Mouse (Mus musculus) cerebellum, adult 18-20 months (tissue): ENCODE measurements around the gene Hoxa13.
A peak's percentile ranks its signal among the peaks of the same experiment; 100 is the strongest.

Experiments used
- DNase-seq, 2 experiments: peaks; one replicate each; pipeline ENCODE4 v3.0.0; 2021

Gene Hoxa13

GRCm38 (mm10) chr6:52249415-52249738 is 11.3 kb downstream of the Hoxa13 start:
- no peak for DNase-seq

- DNase-seq: no peak
Measured at GRCm38 (mm10) chr6:52248638-52249414, 11.9 kb downstream of the Hoxa13 start.

DNA sequence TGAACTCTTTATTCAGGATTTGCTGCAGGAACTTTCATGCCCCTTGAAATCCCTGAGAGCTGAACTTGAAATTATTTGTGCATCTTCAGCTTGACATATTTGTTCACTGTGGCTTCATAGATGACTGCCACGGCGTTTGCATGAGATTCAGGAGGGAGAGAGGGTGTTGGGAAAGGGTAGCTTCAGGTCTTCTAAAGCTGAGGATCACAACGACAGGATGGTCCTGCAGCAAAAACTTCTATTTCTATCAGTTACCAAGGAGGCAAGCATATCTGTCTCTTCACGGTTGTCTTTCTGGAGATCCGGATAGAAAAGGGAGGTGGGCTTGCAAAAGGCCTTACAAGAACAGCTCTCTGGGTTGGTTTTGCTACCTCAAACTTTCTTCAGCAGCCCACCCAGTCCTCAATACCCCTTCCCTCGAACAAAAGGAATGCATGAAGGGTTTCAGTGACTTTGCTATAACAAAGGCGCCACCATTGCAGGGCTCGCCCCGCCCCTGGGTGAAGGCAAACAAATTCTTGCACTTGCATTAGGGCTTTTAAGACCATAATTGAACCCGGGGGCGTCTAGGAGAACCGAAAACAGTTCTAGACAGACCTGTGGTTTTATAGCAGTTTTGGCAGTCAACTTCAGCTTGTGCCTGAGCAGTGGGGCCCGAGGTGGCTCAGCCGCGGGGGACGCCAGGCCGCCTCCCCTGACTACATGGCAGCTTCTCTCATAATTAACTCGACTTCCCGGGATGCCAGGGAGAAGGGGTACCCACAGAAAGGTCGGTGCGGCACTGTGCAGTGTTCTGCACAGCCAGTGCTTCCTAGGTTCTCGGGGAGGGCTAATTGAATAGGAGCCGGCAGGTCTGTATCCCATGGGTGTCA is 12.7 kb downstream of the Hoxa13 start:
- no peak for DNase-seq

DNA sequence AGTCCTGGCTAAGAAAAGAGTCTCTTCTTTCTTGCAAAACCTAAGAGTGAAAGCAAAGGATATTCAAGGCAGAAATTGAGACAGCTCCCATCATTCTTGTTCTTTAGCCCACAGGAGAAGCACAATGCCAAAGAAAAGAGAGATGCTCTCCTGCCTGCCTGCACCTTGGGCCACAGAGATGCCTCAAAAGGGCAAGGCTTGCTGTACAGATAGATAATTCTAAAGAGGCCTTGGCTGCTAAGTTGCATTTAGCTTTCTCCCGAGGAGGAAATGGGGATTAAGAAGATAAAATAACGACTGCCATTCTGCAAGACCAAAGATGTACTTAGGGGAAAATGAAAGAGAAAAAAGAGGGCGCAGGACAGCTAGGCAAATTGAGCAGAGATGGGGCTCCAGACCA is 13.8 kb downstream of the Hoxa13 start:
- DNase-seq: no peak

GRCm38 (mm10) chr6:52246403-52246803 is 14.3 kb downstream of the Hoxa13 start:
- no peak for DNase-seq

- DNase-seq: no peak
Measured at GRCm38 (mm10) chr6:52245757-52246142, 14.9 kb downstream of the Hoxa13 start, which contains the start of gene Hoxa11. TSS of gene Hoxa11 (minus strand) at chr6:52245810.

- DNase-seq: no peak
Measured at GRCm38 (mm10) chr6:52245040-52245756, 15.5 kb downstream of the Hoxa13 start.

DNA sequence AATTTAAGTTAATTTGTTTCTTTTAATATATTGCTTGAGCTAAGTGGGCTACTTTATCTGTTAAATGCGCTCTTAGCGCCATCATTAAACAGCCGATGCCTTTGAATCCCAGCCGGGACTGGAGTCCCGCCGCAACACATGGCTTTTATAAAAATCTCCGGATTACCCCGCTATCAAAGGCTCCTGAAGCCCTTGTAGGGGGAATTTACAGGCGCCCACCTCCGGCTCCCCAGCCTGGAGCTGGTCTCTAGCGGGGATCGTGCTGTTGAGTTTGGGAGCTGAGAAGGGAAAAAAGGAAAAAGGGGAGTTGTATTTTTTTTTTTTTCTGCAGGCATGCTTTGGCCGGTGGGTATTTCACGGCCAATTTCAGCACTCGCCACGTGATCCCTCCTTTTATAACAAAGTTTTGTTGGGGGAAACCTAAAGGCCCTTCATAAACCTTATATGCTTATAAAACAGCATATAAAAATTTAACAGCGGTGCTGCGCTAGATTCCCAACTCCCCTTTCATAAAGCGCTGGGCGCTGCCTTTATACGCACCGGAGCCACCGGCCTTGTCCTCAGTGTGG is 16.1 kb downstream of the Hoxa13 start:
- no peak for DNase-seq

- no peak for DNase-seq
Measured at GRCm38 (mm10) chr6:52243681-52244121, 17.0 kb downstream of the Hoxa13 start.

- DNase-seq: no peak
Measured at GRCm38 (mm10) chr6:52242801-52243332, 17.8 kb downstream of the Hoxa13 start.

- no peak for DNase-seq
Measured at GRCm38 (mm10) chr6:52241001-52241621, 19.6 kb downstream of the Hoxa13 start.

- DNase-seq: peak in 1 of 2 experiments; percentile 21
Measured at GRCm38 (mm10) chr6:52240389-52241000, 20.2 kb downstream of the Hoxa13 start, which contains the start of gene Hoxa10. TSS of gene Hoxa10 (minus strand) at chr6:52240854.

- DNase-seq: no peak
Measured at GRCm38 (mm10) chr6:52239625-52240388, 20.9 kb downstream of the Hoxa13 start.

GRCm38 (mm10) chr6:52238976-52239375 is 21.7 kb downstream of the Hoxa13 start:
- no peak for DNase-seq

DNA sequence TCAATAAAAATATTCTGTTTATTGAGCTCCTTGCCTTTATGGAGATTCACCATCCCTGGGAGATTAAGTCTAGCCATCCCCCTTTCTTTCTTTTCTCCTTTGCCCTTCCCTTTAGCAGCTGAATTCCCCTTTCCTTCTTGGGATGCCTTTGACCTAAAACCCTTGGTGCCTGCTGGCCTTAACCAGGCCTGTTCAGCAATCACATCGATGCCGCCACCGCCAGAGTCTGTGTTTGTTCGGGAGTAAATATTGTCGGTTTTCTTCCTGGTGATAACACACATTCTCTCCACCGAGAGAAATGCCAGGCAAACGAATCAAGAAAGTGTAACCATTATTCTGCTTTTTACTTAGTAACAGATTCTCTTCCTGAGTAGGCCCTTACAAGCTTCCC is 22.5 kb downstream of the Hoxa13 start:
- DNase-seq: no peak

GRCm38 (mm10) chr6:52237346-52238154 is 23.1 kb downstream of the Hoxa13 start:
- no peak for DNase-seq

DNA sequence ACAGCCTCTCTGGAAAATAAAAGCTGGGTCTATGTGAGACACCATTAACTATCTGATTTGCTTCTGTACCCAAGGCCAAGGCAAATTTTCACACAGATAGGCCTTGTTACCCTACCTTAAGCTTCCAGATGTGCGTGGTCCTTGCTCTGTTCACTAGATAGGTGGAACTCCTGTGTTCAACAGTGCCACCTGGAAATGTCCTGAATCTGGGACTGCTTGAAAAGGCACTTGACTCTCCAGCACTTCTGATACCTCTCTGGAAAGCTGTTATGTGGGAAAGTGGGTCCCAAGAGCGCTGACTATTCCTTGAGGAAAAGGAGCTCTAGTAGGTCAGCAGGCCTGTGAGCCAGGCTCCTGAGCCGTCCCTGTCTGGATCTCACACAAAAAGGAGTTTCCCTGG is 23.9 kb downstream of the Hoxa13 start:
- DNase-seq: no peak

- no peak for DNase-seq
Measured at GRCm38 (mm10) chr6:52235866-52236265, 24.8 kb downstream of the Hoxa13 start.

DNA sequence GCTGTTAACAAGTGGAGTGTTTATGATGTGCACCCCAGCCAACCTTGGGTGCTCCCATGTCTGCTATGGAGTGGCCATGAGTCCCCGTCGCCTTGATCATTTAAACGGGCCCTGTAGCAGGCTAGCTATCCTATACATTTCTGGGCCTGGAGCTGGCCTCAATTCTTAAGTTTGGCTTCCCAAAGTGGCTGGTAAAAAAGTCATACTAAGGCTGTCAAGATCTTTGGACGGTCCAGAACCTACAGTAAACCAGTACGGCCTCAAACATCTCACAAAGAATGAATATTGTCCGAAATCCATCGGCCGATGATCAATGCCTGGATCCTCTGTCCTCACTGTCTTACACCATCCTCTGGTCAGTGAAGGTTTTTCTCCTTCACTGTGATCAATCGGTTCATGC is 25.4 kb downstream of the Hoxa13 start:
- no peak for DNase-seq
